7 mouse cellular contexts compared by ENCODE assay signal in genomic region chr2:151970191-151971172, GRCm38 (mm10). TPM values are rescaled to one million over a fixed set of nuclear protein-coding genes. Genes with fewer than 3 reads are reported as not detected.
DNase-seq lines count a peak whose midpoint lies in the region; ATAC-seq and TF ChIP-seq lines count a peak whose summit lies in the region.

No protein-coding gene starts in this region.

- TF ChIP-seq CTCF in bone marrow, adult 2 months (IDR thresholded peaks at IDR 0.05; ENCODE audit: control insufficient read depth, insufficient read depth, low read length) = no peak
- no peak for TF ChIP-seq CTCF in spleen, adult 2 months (IDR thresholded peaks at IDR 0.05; ENCODE audit: extremely low read depth, insufficient read depth, insufficient read length, insufficient replicate concordance)

- H3K4me1 ChIP-seq in bone marrow, adult 2 months (ENCODE audit: control insufficient read depth, insufficient read depth, low read length) = peaks cover 5% of the 10 kb centered on the region; the same call in 1 of the 2 replicates
- peaks cover 29% of the 10 kb centered on the region for H3K4me1 ChIP-seq in erythroblast, embryonic 14.5 days (ENCODE audit: control insufficient read depth)
- peaks cover 52% of the 10 kb centered on the region for H3K4me1 ChIP-seq in heart, embryonic 10.5 days
- H3K4me1 ChIP-seq in limb, embryonic 13.5 days = peaks cover 51% of the 10 kb centered on the region
- peaks cover 76% of the 10 kb centered on the region for H3K4me1 ChIP-seq in midbrain, embryonic 15.5 days
- peaks cover 23% of the 10 kb centered on the region for H3K4me1 ChIP-seq in spleen, adult 2 months (ENCODE audit: control insufficient read depth, insufficient read depth, insufficient read length)

- ATAC-seq in limb, embryonic 13.5 days (ENCODE audit: low FRiP score, low read depth) = peak; percentile 92
- ATAC-seq in midbrain, embryonic 15.5 days (replicated peaks) = peak; percentile 91

- H3K9ac ChIP-seq in limb, embryonic 13.5 days = peak overlapping the region; percentile 65
- H3K9ac ChIP-seq in midbrain, embryonic 15.5 days = peak overlapping the region; percentile 64

- H3K27ac ChIP-seq in bone marrow, adult 2 months (ENCODE audit: control insufficient read depth, insufficient read depth, low read depth, low read length, poor library complexity) = no peak overlapping the region
- H3K27ac ChIP-seq in heart, embryonic 10.5 days = peak overlapping the region; percentile 83
- peak overlapping the region; percentile 28; the same call in 1 of the 2 replicates for H3K27ac ChIP-seq in limb, embryonic 13.5 days
- H3K27ac ChIP-seq in midbrain, embryonic 15.5 days = peak overlapping the region; percentile 87
- H3K27ac ChIP-seq in spleen, adult 2 months (ENCODE audit: insufficient read depth, low read length) = no peak overlapping the region

- peak overlapping the region; percentile 70 for H3K4me2 ChIP-seq in limb, embryonic 13.5 days (replicated peaks)
- peak overlapping the region; percentile 76 for H3K4me2 ChIP-seq in midbrain, embryonic 15.5 days

- peaks cover 28% of the 10 kb centered on the region for H3K36me3 ChIP-seq in erythroblast, embryonic 14.5 days (ENCODE audit: control insufficient read depth)
- peaks cover 18% of the 10 kb centered on the region for H3K36me3 ChIP-seq in heart, embryonic 10.5 days
- H3K36me3 ChIP-seq in limb, embryonic 13.5 days = peaks cover 20% of the 10 kb centered on the region
- H3K36me3 ChIP-seq in midbrain, embryonic 15.5 days (replicated peaks) = no peaks in the 10 kb centered on the region
- H3K36me3 ChIP-seq in spleen, adult 2 months (ENCODE audit: control insufficient read depth, insufficient read depth, low read length) = peaks cover 5% of the 10 kb centered on the region; the same call in 1 of the 2 replicates

- 55% methylated on average over 53 of the region's 53 CpGs for WGBS in bone marrow, adult 2 months
- 36% methylated on average over 53 of the region's 53 CpGs for WGBS in heart, embryonic 10.5 days
- WGBS in limb, embryonic 13.5 days = 48% methylated on average over 53 of the region's 53 CpGs
- 40% methylated on average over 53 of the region's 53 CpGs for WGBS in midbrain, embryonic 15.5 days
- whole genome bisulfite sequencing in spleen, adult 2 months = 66% methylated on average over 53 of the region's 53 CpGs

- H3K9me3 ChIP-seq in erythroblast, embryonic 14.5 days (ENCODE audit: control insufficient read depth, low read length) = no peaks in the 10 kb centered on the region
- no peaks in the 10 kb centered on the region for H3K9me3 ChIP-seq in heart, embryonic 10.5 days
- H3K9me3 ChIP-seq in limb, embryonic 13.5 days = no peaks in the 10 kb centered on the region
- no peaks in the 10 kb centered on the region for H3K9me3 ChIP-seq in midbrain, embryonic 15.5 days

- peaks cover 44% of the 10 kb centered on the region for H3K27me3 ChIP-seq in erythroblast, embryonic 14.5 days (ENCODE audit: control insufficient read depth)
- H3K27me3 ChIP-seq in heart, embryonic 10.5 days (ENCODE audit: insufficient read depth, poor library complexity, severe bottlenecking) = peaks cover 84% of the 10 kb centered on the region
- H3K27me3 ChIP-seq in limb, embryonic 13.5 days = peaks cover 30% of the 10 kb centered on the region
- H3K27me3 ChIP-seq in midbrain, embryonic 15.5 days (replicated peaks) = no peaks in the 10 kb centered on the region
- H3K27me3 ChIP-seq in spleen, adult 2 months (ENCODE audit: control insufficient read depth, insufficient read depth, low read length) = no peaks in the 10 kb centered on the region

- peak; percentile 95 for DNase-seq in heart, embryonic 10.5 days (ENCODE audit: low spot score)
- peak; percentile 86 to 88 for DNase-seq in kidney, adult 8-10 months
- DNase-seq in spleen, adult 2 months (ENCODE audit: low read depth in 1 of 2, low spot score in 2 of 2) = peak; percentile 64 to 71

- no peak overlapping the region for H3K4me3 ChIP-seq in bone marrow, adult 2 months (replicated peaks; ENCODE audit: control insufficient read depth, low read depth, low read length)
- H3K4me3 ChIP-seq in erythroblast, embryonic 14.5 days (replicated peaks) = peak overlapping the region; percentile 29
- H3K4me3 ChIP-seq in heart, embryonic 10.5 days = peak overlapping the region; percentile 52
- peak overlapping the region; percentile 41 for H3K4me3 ChIP-seq in limb, embryonic 13.5 days
- H3K4me3 ChIP-seq in midbrain, embryonic 15.5 days = peak overlapping the region; percentile 48
- peak overlapping the region; percentile 10; the same call in 1 of the 2 replicates for H3K4me3 ChIP-seq in spleen, adult 2 months (ENCODE audit: extremely low read depth, insufficient read depth, insufficient read length)

- TF ChIP-seq POLR2A in bone marrow, adult 2 months (IDR thresholded peaks at IDR 0.05; ENCODE audit: borderline replicate concordance, control insufficient read depth, low read depth, low read length) = 0 out of 2 replicates have a peak, but pooled peaks have one; percentile 40
- TF ChIP-seq POLR2A in spleen, adult 2 months (IDR thresholded peaks at IDR 0.05; ENCODE audit: low read depth, low read length) = peak; percentile 17; the same call in 1 of the 2 replicates

RNA-seq across cellular contexts. Expression of gene Fam110a, which starts 9.5 kb away (rescaled TPM):
- 3.0 and 13.0 TPM in 2 replicates for polyA plus RNA-seq in bone marrow, adult 2 months (2011; ENCODE audit: insufficient read depth, insufficient read length, low replicate concordance, missing spikeins)
- 4.5 and 4.7 TPM in 2 replicates for polyA plus RNA-seq in erythroblast, embryonic 14.5 days (2012)
- 11.4 and 16.3 TPM in 2 replicates for polyA plus RNA-seq in heart, embryonic 10.5 days (2016; fragmentation: Nextera tagmentation; extraction: Ambion mirVana)
- 23.0 and 25.4 TPM in 2 replicates for polyA plus RNA-seq in limb, embryonic 13.5 days (2015; fragmentation: Nextera tagmentation; extraction: Ambion mirVana)
- 61.2 and 62.8 TPM in 2 replicates for polyA plus RNA-seq in midbrain, embryonic 15.5 days (2015; fragmentation: Nextera tagmentation; extraction: Ambion mirVana)
- 9.0 and 10.6 TPM in 2 replicates for polyA plus RNA-seq in spleen, adult 2 months (2012; rRNA removed)

RNA-seq across cellular contexts. Expression of gene Slc52a3, which starts 25.8 kb away (rescaled TPM):
- polyA plus RNA-seq in bone marrow, adult 2 months (2011; ENCODE audit: insufficient read depth, insufficient read length, low replicate concordance, missing spikeins) = 0.77 and 2.6 TPM in 2 replicates
- 0.05 and 0.09 TPM in 2 replicates for polyA plus RNA-seq in erythroblast, embryonic 14.5 days (2012)
- 1.2 and 1.3 TPM in 2 replicates for polyA plus RNA-seq in heart, embryonic 10.5 days (2016; fragmentation: Nextera tagmentation; extraction: Ambion mirVana)
- polyA plus RNA-seq in limb, embryonic 13.5 days (2015; fragmentation: Nextera tagmentation; extraction: Ambion mirVana) = 1.6 and 1.8 TPM in 2 replicates
- 1.3 and 2.2 TPM in 2 replicates for polyA plus RNA-seq in midbrain, embryonic 15.5 days (2015; fragmentation: Nextera tagmentation; extraction: Ambion mirVana)
- polyA plus RNA-seq in spleen, adult 2 months (2012; rRNA removed) = 2.1 and 2.9 TPM in 2 replicates

RNA-seq across cellular contexts. Expression of gene Angpt4, which starts 59.5 kb away (rescaled TPM):
- 1.5 and 2.1 TPM in 2 replicates for polyA plus RNA-seq in bone marrow, adult 2 months (2011; ENCODE audit: insufficient read depth, insufficient read length, low replicate concordance, missing spikeins)
- not detected in 2 replicates for polyA plus RNA-seq in erythroblast, embryonic 14.5 days (2012)
- polyA plus RNA-seq in heart, embryonic 10.5 days (2016; fragmentation: Nextera tagmentation; extraction: Ambion mirVana) = 0.48 and 1.1 TPM in 2 replicates
- polyA plus RNA-seq in limb, embryonic 13.5 days (2015; fragmentation: Nextera tagmentation; extraction: Ambion mirVana) = 0.22 and 0.43 TPM in 2 replicates
- polyA plus RNA-seq in midbrain, embryonic 15.5 days (2015; fragmentation: Nextera tagmentation; extraction: Ambion mirVana) = 0.18 and 0.23 TPM in 2 replicates
- 0.57 and 0.86 TPM in 2 replicates for polyA plus RNA-seq in spleen, adult 2 months (2012; rRNA removed)

Comparison
In these comparisons a context has a peak if more than half of its experiments do, and no peak if none do; other contexts are left out.
1. H3K27ac ChIP-seq: peak in heart, embryonic 10.5 days (single experiment), limb, embryonic 13.5 days (single experiment) and midbrain, embryonic 15.5 days (single experiment); none in bone marrow, adult 2 months (single experiment) and spleen, adult 2 months (single experiment).
2. Peak in every context shown above with its lines, with median percentiles within 50 percentile points of each other: DNase-seq.